Mouse (Mus musculus): Measurements from ENCODE around the gene Bola1.

- no peak for TF ChIP-seq CTCF (IDR thresholded peaks at IDR 0.05; ENCODE audit: borderline replicate concordance, control insufficient read depth, extremely low read depth, insufficient read depth, low read length, poor library complexity)
- TF ChIP-seq POLR2A (IDR thresholded peaks at IDR 0.05; ENCODE audit: control insufficient read depth, extremely low read depth, insufficient read depth, low read length, poor library complexity): no peak
Observed at GRCm38 (mm10) chr3:96221640-96222038, 2.1 kb upstream of the Bola1 start.
